Mouse (Mus musculus): Measurements from ENCODE around the gene Cacng4. TPM values are rescaled to one million over a fixed set of nuclear protein-coding genes. Genes with fewer than 3 reads are reported as not detected.

Gene Cacng4
- polyA plus RNA-seq, 1 experiment from 2014 or later, result 2.3 TPM

- Histone ChIP-seq H3K27ac (ENCODE audit: low read depth) (no peak overlapping the region), H3K27me3 (ENCODE audit: insufficient read depth, low read length) (peaks cover 11% of the 10 kb centered on the region), H3K4me3 (ENCODE audit: low read depth, low read length) (no peak overlapping the region), H3K36me3 (ENCODE audit: insufficient read depth) (no peaks in the 10 kb centered on the region), H3K9ac (no peak overlapping the region), H3K4me2 (no peak overlapping the region), H3K4me1 (ENCODE audit: insufficient read depth) (no peaks in the 10 kb centered on the region), H3K9me3 (ENCODE audit: low read depth, low read length) (no peaks in the 10 kb centered on the region)
- no peak for DNase-seq
- no peak for ATAC-seq (ENCODE audit: insufficient read depth)
- 77% methylated on average over 3 of the region's 3 CpGs for WGBS
- no peak for TF ChIP-seq CTCF (IDR thresholded peaks at IDR 0.05; ENCODE audit: low read depth)
These were observed 7.6 kb upstream of the Cacng4 start for GRCm38 (mm10) chr11:107801946-107802345.

- DNase-seq (no peak), ATAC-seq (ENCODE audit: insufficient read depth) (no peak)
- 0 out of 2 replicates have a peak, but pooled peaks cover 10% of the 10 kb centered on the region for H3K4me1 ChIP-seq (ENCODE audit: insufficient read depth)
- no peak overlapping the region for H3K4me3 ChIP-seq (ENCODE audit: low read depth, low read length)
- peaks cover 29% of the 10 kb centered on the region for H3K27me3 ChIP-seq (ENCODE audit: insufficient read depth, low read length)
- no peak overlapping the region for H3K27ac ChIP-seq (ENCODE audit: low read depth)
- H3K36me3 ChIP-seq (ENCODE audit: insufficient read depth), result no peaks in the 10 kb centered on the region
- no peak overlapping the region for H3K4me2 ChIP-seq
- H3K9me3 ChIP-seq (ENCODE audit: low read depth, low read length), result no peaks in the 10 kb centered on the region
- H3K9ac ChIP-seq, result no peak overlapping the region
- TF ChIP-seq CTCF (IDR thresholded peaks at IDR 0.05; ENCODE audit: low read depth), result no peak
- 21% methylated on average over 9 of the region's 9 CpGs for WGBS
These were observed 5.0 kb upstream of the Cacng4 start for GRCm38 (mm10) chr11:107799331-107799730.

- no peaks in the 10 kb centered on the region for H3K9me3 ChIP-seq (ENCODE audit: low read depth, low read length)
- DNase-seq, result no peak
- TF ChIP-seq CTCF (IDR thresholded peaks at IDR 0.05; ENCODE audit: low read depth), result no peak
- WGBS, result 23% methylated on average over 7 of the region's 7 CpGs
- H3K27ac ChIP-seq (ENCODE audit: low read depth), result no peak overlapping the region
- no peaks in the 10 kb centered on the region for H3K36me3 ChIP-seq (ENCODE audit: insufficient read depth)
- H3K4me3 ChIP-seq (ENCODE audit: low read depth, low read length), result no peak overlapping the region
- ATAC-seq (ENCODE audit: insufficient read depth), result no peak
- H3K4me2 ChIP-seq, result no peak overlapping the region
- no peak overlapping the region for H3K9ac ChIP-seq
- H3K4me1 ChIP-seq (ENCODE audit: insufficient read depth), result 0 out of 2 replicates have a peak, but pooled peaks cover 10% of the 10 kb centered on the region
- peaks cover 43% of the 10 kb centered on the region for H3K27me3 ChIP-seq (ENCODE audit: insufficient read depth, low read length)
These were observed 2.0 kb upstream of the Cacng4 start for GRCm38 (mm10) chr11:107796346-107796745.

DNA sequence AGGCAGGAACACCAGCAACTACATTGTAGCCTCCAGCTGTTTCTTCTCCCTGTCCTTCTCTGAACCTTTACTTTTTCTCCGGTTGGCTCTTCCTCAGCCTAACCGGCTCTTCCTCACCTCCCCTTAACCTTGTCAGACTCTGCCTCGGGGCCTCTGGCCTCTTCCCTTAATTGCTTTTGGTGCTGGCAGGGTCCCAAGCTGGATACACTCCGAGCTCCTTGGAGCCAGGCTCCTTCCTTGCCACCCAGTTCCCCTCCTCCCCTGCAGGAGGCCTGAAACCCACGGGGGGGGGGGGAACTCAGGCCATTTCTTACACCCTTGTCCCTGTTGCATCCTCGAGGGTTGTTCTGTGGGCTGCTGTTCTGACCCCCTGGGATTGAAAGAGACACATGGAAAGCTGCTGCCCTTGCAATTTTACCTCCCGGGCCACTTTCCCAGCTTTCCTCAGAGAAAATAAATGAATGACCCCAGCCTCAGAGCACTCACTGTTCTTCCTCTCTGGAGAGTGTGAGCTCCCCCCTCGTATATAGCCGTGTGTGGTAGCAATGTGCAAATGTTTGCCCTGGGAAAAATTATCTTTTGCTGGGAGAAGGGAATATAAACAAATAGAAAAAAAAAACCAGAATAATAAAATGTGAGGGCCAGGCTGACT lies 1.2 kb upstream of the Cacng4 start:
- no peaks in the 10 kb centered on the region for H3K36me3 ChIP-seq (ENCODE audit: insufficient read depth)
- DNase-seq (peak; percentile 72), ATAC-seq (ENCODE audit: insufficient read depth) (peak; percentile 28; the same call in 1 of the 2 replicates)
- H3K4me2 ChIP-seq, result peak overlapping the region; percentile 99
- 0 out of 2 replicates have a peak, but pooled peaks cover 10% of the 10 kb centered on the region for H3K4me1 ChIP-seq (ENCODE audit: insufficient read depth)
- peak overlapping the region; percentile 30; the same call in 1 of the 2 replicates for H3K27ac ChIP-seq (ENCODE audit: low read depth)
- H3K4me3 ChIP-seq (ENCODE audit: low read depth, low read length), result peak overlapping the region; percentile 60
- no peaks in the 10 kb centered on the region for H3K9me3 ChIP-seq (ENCODE audit: low read depth, low read length)
- peaks cover 43% of the 10 kb centered on the region for H3K27me3 ChIP-seq (ENCODE audit: insufficient read depth, low read length)
- H3K9ac ChIP-seq, result no peak overlapping the region; the same call in 1 of the 2 replicates
- 4% methylated on average over 9 of the region's 9 CpGs for WGBS
- TF ChIP-seq CTCF (IDR thresholded peaks at IDR 0.05; ENCODE audit: low read depth), result peak; percentile 12; the same call in 1 of the 2 replicates

DNA sequence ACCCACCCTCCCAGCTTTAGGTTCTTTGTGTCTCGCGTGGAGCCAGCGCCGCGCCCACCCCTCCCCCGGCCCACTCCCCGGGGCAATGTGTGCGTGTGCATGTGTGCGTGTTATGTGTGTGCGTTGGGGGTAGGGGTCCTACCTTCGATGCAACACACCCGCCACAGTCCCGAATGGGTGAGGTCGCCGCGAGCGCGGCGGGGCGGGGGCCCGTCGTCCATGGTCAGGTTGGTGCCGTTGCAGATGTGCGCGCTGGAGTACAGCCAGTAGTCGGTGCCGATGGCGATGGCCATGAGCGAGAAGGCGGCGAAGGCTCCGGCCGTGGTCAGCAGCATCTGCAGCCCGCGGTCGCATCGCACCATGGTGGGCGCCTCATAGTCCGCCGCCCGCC lies 259 bp downstream of the Cacng4 start:
- Histone ChIP-seq H3K4me2 (peak overlapping the region; percentile 99), H3K4me1 (ENCODE audit: insufficient read depth) (0 out of 2 replicates have a peak, but pooled peaks cover 10% of the 10 kb centered on the region), H3K27ac (ENCODE audit: low read depth) (no peak overlapping the region; the same call in 1 of the 2 replicates), H3K4me3 (ENCODE audit: low read depth, low read length) (peak overlapping the region; percentile 60), H3K27me3 (ENCODE audit: insufficient read depth, low read length) (peaks cover 43% of the 10 kb centered on the region), H3K9ac (peak overlapping the region; percentile 48), H3K36me3 (ENCODE audit: insufficient read depth) (no peaks in the 10 kb centered on the region), H3K9me3 (ENCODE audit: low read depth, low read length) (no peaks in the 10 kb centered on the region)
- WGBS, result under 1% methylated on average over 41 of the region's 41 CpGs
- DNase-seq, result peak; percentile 59
- ATAC-seq (ENCODE audit: insufficient read depth), result peak; percentile 33; the same call in 1 of the 2 replicates
- no peak for TF ChIP-seq CTCF (IDR thresholded peaks at IDR 0.05; ENCODE audit: low read depth)

GRCm38 (mm10) chr11:107793200-107794102 lies 906 bp downstream of the Cacng4 start:
- no peak for TF ChIP-seq CTCF (IDR thresholded peaks at IDR 0.05; ENCODE audit: low read depth)
- ATAC-seq (ENCODE audit: insufficient read depth), result peak; percentile 25; the same call in 1 of the 2 replicates
- H3K27me3 ChIP-seq (ENCODE audit: insufficient read depth, low read length), result peaks cover 43% of the 10 kb centered on the region
- 1% methylated on average over 62 of the region's 64 CpGs for WGBS
- peak; percentile 48 for DNase-seq
- H3K27ac ChIP-seq (ENCODE audit: low read depth), result no peak overlapping the region
- peak overlapping the region; percentile 60 for H3K4me3 ChIP-seq (ENCODE audit: low read depth, low read length)
- H3K9me3 ChIP-seq (ENCODE audit: low read depth, low read length), result no peaks in the 10 kb centered on the region
- peak overlapping the region; percentile 99 for H3K4me2 ChIP-seq
- peak overlapping the region; percentile 48 for H3K9ac ChIP-seq
- H3K36me3 ChIP-seq (ENCODE audit: insufficient read depth), result no peaks in the 10 kb centered on the region
- H3K4me1 ChIP-seq (ENCODE audit: insufficient read depth), result 0 out of 2 replicates have a peak, but pooled peaks cover 10% of the 10 kb centered on the region

DNA sequence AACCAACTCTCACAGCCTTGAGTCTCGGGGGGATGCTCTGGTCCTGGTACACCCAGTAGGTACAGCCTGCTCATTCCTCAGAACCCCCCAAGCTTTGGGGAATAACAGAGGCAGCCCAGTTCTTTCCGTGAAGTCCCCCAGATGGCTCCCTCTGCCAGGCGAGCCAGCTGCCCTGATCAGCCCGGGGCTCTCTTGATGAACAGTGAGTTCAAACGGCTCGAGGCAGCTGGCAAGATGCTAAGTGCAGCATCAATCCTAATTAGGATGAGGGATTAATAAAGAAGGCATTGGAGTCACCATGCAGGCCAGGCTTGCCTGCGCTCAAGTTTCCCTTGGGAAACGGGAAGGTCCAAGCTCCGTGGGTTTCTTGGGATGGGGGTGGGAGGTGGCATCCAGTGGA lies 2.2 kb downstream of the Cacng4 start:
- peaks cover 34% of the 10 kb centered on the region for H3K27me3 ChIP-seq (ENCODE audit: insufficient read depth, low read length)
- WGBS, result 33% methylated on average over 9 of the region's 9 CpGs
- H3K4me2 ChIP-seq, result no peak overlapping the region
- ATAC-seq (ENCODE audit: insufficient read depth) (no peak), DNase-seq (no peak)
- no peak for TF ChIP-seq CTCF (IDR thresholded peaks at IDR 0.05; ENCODE audit: low read depth)
- 0 out of 2 replicates have a peak, but pooled peaks cover 10% of the 10 kb centered on the region for H3K4me1 ChIP-seq (ENCODE audit: insufficient read depth)
- no peaks in the 10 kb centered on the region for H3K36me3 ChIP-seq (ENCODE audit: insufficient read depth)
- no peaks in the 10 kb centered on the region for H3K9me3 ChIP-seq (ENCODE audit: low read depth, low read length)
- H3K9ac ChIP-seq, result no peak overlapping the region
- no peak overlapping the region for H3K4me3 ChIP-seq (ENCODE audit: low read depth, low read length)
- no peak overlapping the region for H3K27ac ChIP-seq (ENCODE audit: low read depth)

Measured in lung, embryonic 14.5 days (tissue).